In the genomic region with DNA sequence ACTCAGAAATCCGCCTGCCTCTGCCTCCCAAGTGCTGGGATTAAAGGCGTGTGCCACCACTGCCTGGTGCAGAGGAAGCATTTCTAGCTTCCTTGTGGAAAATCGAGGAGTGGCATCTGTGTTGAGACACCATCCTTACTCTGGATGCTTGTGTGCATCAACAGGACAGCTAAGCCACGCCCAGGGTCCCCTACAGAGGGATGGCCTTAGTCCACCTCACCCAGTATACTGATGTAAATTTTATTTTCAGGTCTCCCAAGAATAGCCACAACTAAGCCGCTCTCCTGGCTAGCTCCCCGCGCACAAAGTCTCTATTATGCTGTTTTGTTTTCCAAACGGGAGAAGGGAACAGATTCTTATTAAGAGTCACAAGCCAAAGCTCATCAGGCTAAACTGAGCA, we compare ENCODE assay signal across 27 mouse cellular contexts.
A peak's percentile ranks its signal among the peaks of the same experiment; 100 is the strongest.
DNase-seq lines count a peak whose midpoint lies in the region; ATAC-seq and TF ChIP-seq lines count a peak whose summit lies in the region.
"Had no signal": no experiment of that assay in that cellular context is flagged by ENCODE, and none has a peak within 500 bp of the region (broad histone marks: within the 10 kb centered on the region; RNA-seq: fewer than 3 reads in every experiment).

No protein-coding gene starts in this region.

- H3K9ac ChIP-seq in forebrain, postnatal 0 days: no peak overlapping the region
- no peak overlapping the region for H3K9ac ChIP-seq in forebrain, embryonic 12.5 days
- no peak overlapping the region for H3K9ac ChIP-seq in neural tube, embryonic 15.5 days (replicated peaks)
- H3K9ac ChIP-seq: heart, embryonic 12.5 days; heart, embryonic 15.5 days; hindbrain, embryonic 15.5 days had no signal

- no peaks in the 10 kb centered on the region for H3K4me1 ChIP-seq in forebrain, postnatal 0 days (ENCODE audit: insufficient read depth)
- peaks cover 22% of the 10 kb centered on the region for H3K4me1 ChIP-seq in forebrain, embryonic 12.5 days
- peaks cover 20% of the 10 kb centered on the region for H3K4me1 ChIP-seq in neural tube, embryonic 15.5 days

- H3K4me2 ChIP-seq in forebrain, postnatal 0 days (ENCODE audit: low read depth): no peak overlapping the region
- no peak overlapping the region for H3K4me2 ChIP-seq in forebrain, embryonic 12.5 days
- no peak overlapping the region for H3K4me2 ChIP-seq in neural tube, embryonic 15.5 days
- H3K4me2 ChIP-seq: heart, embryonic 12.5 days; heart, embryonic 15.5 days; hindbrain, embryonic 15.5 days had no signal

- no peaks in the 10 kb centered on the region; the same call in 1 of the 2 replicates for H3K27me3 ChIP-seq in forebrain, postnatal 0 days (ENCODE audit: insufficient read depth, low read length)
- peaks cover 53% of the 10 kb centered on the region for H3K27me3 ChIP-seq in forebrain, embryonic 12.5 days
- no peaks in the 10 kb centered on the region for H3K27me3 ChIP-seq in neural tube, embryonic 15.5 days (replicated peaks)
- H3K27me3 ChIP-seq: heart, embryonic 12.5 days; heart, embryonic 15.5 days; Patski had no signal

- H3K36me3 ChIP-seq in forebrain, postnatal 0 days (ENCODE audit: insufficient read depth): no peaks in the 10 kb centered on the region
- no peaks in the 10 kb centered on the region for H3K36me3 ChIP-seq in forebrain, embryonic 12.5 days (replicated peaks)
- H3K36me3 ChIP-seq in neural tube, embryonic 15.5 days: no peaks in the 10 kb centered on the region
- H3K36me3 ChIP-seq: forebrain, embryonic 10.5 days; G1E; heart, embryonic 12.5 days; heart, embryonic 15.5 days; hindbrain, embryonic 15.5 days had no signal

- H3K4me3 ChIP-seq in forebrain, postnatal 0 days (ENCODE audit: low read depth, low read length): no peak overlapping the region
- H3K4me3 ChIP-seq in forebrain, embryonic 12.5 days (replicated peaks): no peak overlapping the region
- no peak overlapping the region for H3K4me3 ChIP-seq in layer of hippocampus, adult 2 months
- H3K4me3 ChIP-seq in neural tube, embryonic 15.5 days (replicated peaks): no peak overlapping the region
- H3K4me3 ChIP-seq: forebrain, embryonic 10.5 days; heart, embryonic 12.5 days; heart, embryonic 15.5 days; hindbrain, embryonic 15.5 days had no signal

- DNase-seq in forebrain, postnatal 0 days: no peak
- no peak for DNase-seq in layer of hippocampus, adult 2 months (ENCODE audit: low spot score in 2 of 2)
- DNase-seq in layer of hippocampus, postnatal 36 days: no peak
- DNase-seq in ES-CJ7 (ENCODE audit: low read depth, low spot score) (peak; percentile 91), ZHBTc4 (ENCODE audit: low read depth, low spot score) (peak; percentile 86)
- DNase-seq in frontal cortex, postnatal 25 days (ENCODE audit: low spot score in 2 of 2): no peak
- DNase-seq: adrenal gland, adult 8-10 months; adrenal gland, postnatal 25 days; cerebellum, adult 11-12 months; cerebellum, adult 8-10 months; cerebellum, postnatal 10 days; cerebellum, postnatal 36 days; gastrocnemius, postnatal 10 days; gastrocnemius, postnatal 36 days; heart, postnatal 10 days; heart, postnatal 36 days had no signal

- ATAC-seq in forebrain, postnatal 0 days: no peak
- no peak for ATAC-seq in forebrain, embryonic 12.5 days (ENCODE audit: low FRiP score)
- ATAC-seq in neural tube, embryonic 15.5 days (ENCODE audit: low FRiP score): no peak
- ATAC-seq: activated CD4-positive, CD25-positive, alpha-beta regulatory T cell, adult 4 months; forebrain, embryonic 14.5 days; intestine, postnatal 0 days; Patski had no signal

- WGBS in forebrain, postnatal 0 days: 67% methylated on average over 8 of the region's 8 CpGs
- WGBS in forebrain, embryonic 12.5 days: 67% methylated on average over 8 of the region's 8 CpGs
- 81% methylated on average over 8 of the region's 8 CpGs for WGBS in neural tube, embryonic 15.5 days

- 0 out of 2 replicates have a peak overlapping the region, but pooled peaks have one; percentile 9 for H3K27ac ChIP-seq in forebrain, postnatal 0 days (ENCODE audit: low read depth, low read length)
- H3K27ac ChIP-seq in forebrain, embryonic 12.5 days: no peak overlapping the region
- H3K27ac ChIP-seq in layer of hippocampus, adult 2 months: peak overlapping the region; percentile 8; the same call in 1 of the 2 replicates
- H3K27ac ChIP-seq in neural tube, embryonic 15.5 days (replicated peaks): no peak overlapping the region
- H3K27ac ChIP-seq: heart, embryonic 15.5 days; hindbrain, embryonic 15.5 days had no signal

- no peak for TF ChIP-seq CTCF in forebrain, postnatal 0 days (IDR thresholded peaks at IDR 0.05; ENCODE audit: low read depth)
- no peak for TF ChIP-seq CTCF in layer of hippocampus, adult 2 months (conservative IDR thresholded peaks at IDR 0.05)

- H3K9me3 ChIP-seq in forebrain, postnatal 0 days (ENCODE audit: low read length): no peaks in the 10 kb centered on the region
- H3K9me3 ChIP-seq in forebrain, embryonic 12.5 days: no peaks in the 10 kb centered on the region
- H3K9me3 ChIP-seq in neural tube, embryonic 15.5 days (replicated peaks): no peaks in the 10 kb centered on the region
- H3K9me3 ChIP-seq: forebrain, embryonic 10.5 days; heart, embryonic 15.5 days; hindbrain, embryonic 15.5 days had no signal

Comparison
In these comparisons a context has a peak if more than half of its experiments do, and no peak if none do; other contexts are left out.
1. H3K27ac ChIP-seq: peak in forebrain, postnatal 0 days (single experiment) and layer of hippocampus, adult 2 months (single experiment); none in forebrain, embryonic 12.5 days (single experiment) and neural tube, embryonic 15.5 days (single experiment).
2. DNase-seq: peak in ES-CJ7 (single experiment) and ZHBTc4 (single experiment); none in forebrain, postnatal 0 days (single experiment), layer of hippocampus, adult 2 months (0 of 2), layer of hippocampus, postnatal 36 days (0 of 2) and frontal cortex, postnatal 25 days (0 of 2).